Mouse (Mus musculus) neutrophil, adult 59 days (primary cell): ENCODE results near the gene Gm20772. TPM values are rescaled to one million over a fixed set of nuclear protein-coding genes. Genes with fewer than 3 reads are reported as not detected.

Experiments used
- total RNA-seq, 2 experiments: library from RNA; stranded (reverse); gene quantifications; 1 replicate in 1 of 2; 2 replicates in 1 of 2; pipeline ENCODE4 v1.2.4; 2023

The Gm20772 gene
- not detected for total RNA-seq

GRCm38 (mm10) chrY:17874441-17874840 lies at the start of gene Gm20772, which contains the start of gene Gm20831:
Gm20772 (plus strand) TSS chrY:17874741.
Gm20831 (plus strand) TSS chrY:17874741.

GRCm38 (mm10) chrY:17846166-17846565 lies 28.4 kb upstream of the Gm20772 start, which contains the start of gene Gm21904:
Gm21904 (minus strand) TSS chrY:17846266.

Other genes with a start within 250 kb of the Gm20772 start
- gene Gm21904, start 28.5 kb upstream of the Gm20772 start, total RNA-seq, result not detected
- not detected for gene Gm20831, start within 50 bp of the Gm20772 start, total RNA-seq
- not detected for gene Srsy, start 62.6 kb downstream of the Gm20772 start, total RNA-seq
- not detected for gene Gm21764, start 187.1 kb downstream of the Gm20772 start, total RNA-seq
- gene Ssty1, start 214.4 kb downstream of the Gm20772 start, total RNA-seq, result not detected